ENCODE assay signal across 8 mouse cellular contexts in genomic region chr1:59237614-59238211, GRCm38 (mm10). TPM values are rescaled to one million over a fixed set of nuclear protein-coding genes. Genes with fewer than 3 reads are reported as not detected.
A peak's percentile ranks its signal among the peaks of the same experiment; 100 is the strongest.
DNase-seq lines count a peak whose midpoint lies in the region; ATAC-seq and TF ChIP-seq lines count a peak whose summit lies in the region.

No protein-coding gene starts in this region.

- ATAC-seq in hindbrain, embryonic 11.5 days (ENCODE audit: low FRiP score): peak; percentile 57
- peak; percentile 56 for ATAC-seq in lung, embryonic 16.5 days (ENCODE audit: low read depth)

- peak overlapping the region; percentile 36; the same call in 1 of the 2 replicates for H3K9ac ChIP-seq in hindbrain, embryonic 11.5 days (ENCODE audit: low read depth, low read length)
- peak overlapping the region; percentile 84 for H3K9ac ChIP-seq in lung, embryonic 16.5 days (ENCODE audit: low read length)

- WGBS in hindbrain, embryonic 11.5 days: under 1% methylated on average over 19 of the region's 19 CpGs
- 0% methylated on average over 19 of the region's 19 CpGs for WGBS in lung, embryonic 16.5 days
- WGBS in thymus, adult 2 months: 2% methylated on average over 19 of the region's 19 CpGs

- no peak for TF ChIP-seq CTCF in thymus, adult 2 months (IDR thresholded peaks at IDR 0.05; ENCODE audit: borderline replicate concordance, control insufficient read depth, extremely low read depth, insufficient read depth, low read length, poor library complexity)

- 0 out of 2 replicates have a peak overlapping the region, but pooled peaks have one; percentile 6 for H3K27ac ChIP-seq in hindbrain, embryonic 11.5 days (ENCODE audit: low read depth, low read length)
- peak overlapping the region; percentile 39; the same call in 1 of the 2 replicates for H3K27ac ChIP-seq in lung, embryonic 16.5 days (ENCODE audit: low read length)
- H3K27ac ChIP-seq in thymus, adult 2 months (ENCODE audit: control insufficient read depth, insufficient read depth, low read length): peak overlapping the region; percentile 34; the same call in 1 of the 2 replicates

- no peak for TF ChIP-seq POLR2A in thymus, adult 2 months (IDR thresholded peaks at IDR 0.05; ENCODE audit: control insufficient read depth, extremely low read depth, insufficient read depth, low read length, poor library complexity)

- H3K36me3 ChIP-seq in hindbrain, embryonic 11.5 days (ENCODE audit: control insufficient read depth, insufficient read depth, low read length): no peaks in the 10 kb centered on the region
- H3K36me3 ChIP-seq in lung, embryonic 16.5 days (ENCODE audit: control insufficient read depth, insufficient read depth, low read length): no peaks in the 10 kb centered on the region
- no peaks in the 10 kb centered on the region for H3K36me3 ChIP-seq in thymus, adult 2 months (ENCODE audit: control insufficient read depth, insufficient read depth, low read length)

- peak; percentile 61 for DNase-seq in Muller cell, postnatal 12 days (ENCODE audit: inconsistent ontology term)
- DNase-seq in cerebellum, adult 9-11 months: peak; percentile 86
- DNase-seq in frontal cortex, adult 2 months (ENCODE audit: extremely low spot score in 1 of 2, low spot score in 1 of 2): peak; percentile 53 to 80
- peak; percentile 77 for DNase-seq in hindbrain, embryonic 11.5 days (ENCODE audit: low spot score)
- peak; percentile 72 for DNase-seq in layer of hippocampus, adult 9-11 months
- peak; percentile 47 for DNase-seq in ovary, adult 18-20 months (ENCODE audit: low spot score)
- DNase-seq in thymus, adult 2 months: peak; percentile 71

- H3K4me3 ChIP-seq in hindbrain, embryonic 11.5 days (ENCODE audit: low read depth, low read length): peak overlapping the region; percentile 77
- H3K4me3 ChIP-seq in lung, embryonic 16.5 days (ENCODE audit: low read length): peak overlapping the region; percentile 78
- H3K4me3 ChIP-seq in thymus, adult 2 months (ENCODE audit: control insufficient read depth, insufficient read depth, low read length): peak overlapping the region; percentile 62

- peak overlapping the region; percentile 67 for H3K4me2 ChIP-seq in hindbrain, embryonic 11.5 days (replicated peaks; ENCODE audit: low read depth, low read length)
- peak overlapping the region; percentile 90 for H3K4me2 ChIP-seq in lung, embryonic 16.5 days (ENCODE audit: low read depth, low read length)

- H3K27me3 ChIP-seq in hindbrain, embryonic 11.5 days (ENCODE audit: control insufficient read depth, insufficient read depth, low read length): no peaks in the 10 kb centered on the region
- H3K27me3 ChIP-seq in lung, embryonic 16.5 days (ENCODE audit: control insufficient read depth, insufficient read depth, low read depth, low read length): no peaks in the 10 kb centered on the region
- no peaks in the 10 kb centered on the region for H3K27me3 ChIP-seq in thymus, adult 2 months (ENCODE audit: control insufficient read depth, insufficient read depth, low read length)

- H3K9me3 ChIP-seq in hindbrain, embryonic 11.5 days (ENCODE audit: control insufficient read depth, low read length): no peaks in the 10 kb centered on the region
- H3K9me3 ChIP-seq in lung, embryonic 16.5 days (ENCODE audit: control insufficient read depth, low read length): no peaks in the 10 kb centered on the region

- H3K4me1 ChIP-seq in hindbrain, embryonic 11.5 days (replicated peaks; ENCODE audit: control insufficient read depth, insufficient read depth, low read length): no peaks in the 10 kb centered on the region
- H3K4me1 ChIP-seq in lung, embryonic 16.5 days (replicated peaks; ENCODE audit: control insufficient read depth, insufficient read depth, low read length): 0 out of 2 replicates have a peak, but pooled peaks cover 2% of the 10 kb centered on the region
- H3K4me1 ChIP-seq in thymus, adult 2 months (replicated peaks; ENCODE audit: control insufficient read depth, insufficient read depth, low read length): no peaks in the 10 kb centered on the region

RNA-seq across cellular contexts. Expression of gene Als2, which starts 0.7 kb away (rescaled TPM):
- 12.2 and 14.5 TPM in 2 replicates for polyA plus RNA-seq in frontal cortex, adult 2 months (2012; rRNA removed)
- polyA plus RNA-seq in hindbrain, embryonic 11.5 days (2014; fragmentation: Nextera tagmentation; extraction: Ambion mirVana): 15.9 and 16.1 TPM in 2 replicates
- polyA plus RNA-seq in lung, embryonic 16.5 days (2015; fragmentation: Nextera tagmentation; extraction: Ambion mirVana): 11.2 and 11.6 TPM in 2 replicates
- polyA plus RNA-seq in thymus, adult 2 months (2012; rRNA removed): 15.9 and 18.6 TPM in 2 replicates

RNA-seq across cellular contexts. Expression of gene Cdk15, which starts 19.0 kb away (rescaled TPM):
- 0.50 and 0.67 TPM in 2 replicates for polyA plus RNA-seq in frontal cortex, adult 2 months (2012; rRNA removed)
- 1.1 and 1.8 TPM in 2 replicates for polyA plus RNA-seq in hindbrain, embryonic 11.5 days (2014; fragmentation: Nextera tagmentation; extraction: Ambion mirVana)
- polyA plus RNA-seq in lung, embryonic 16.5 days (2015; fragmentation: Nextera tagmentation; extraction: Ambion mirVana): not detected in 2 replicates
- 0.12 TPM in 1 of 2 replicates, not detected in the other for polyA plus RNA-seq in thymus, adult 2 months (2012; rRNA removed)

Comparison
In these comparisons a context has a peak if more than half of its experiments do, and no peak if none do; other contexts are left out.
1. Peak in every context shown above with its lines: DNase-seq, ATAC-seq, H3K4me3 ChIP-seq and H3K27ac ChIP-seq.